In the genomic region with DNA sequence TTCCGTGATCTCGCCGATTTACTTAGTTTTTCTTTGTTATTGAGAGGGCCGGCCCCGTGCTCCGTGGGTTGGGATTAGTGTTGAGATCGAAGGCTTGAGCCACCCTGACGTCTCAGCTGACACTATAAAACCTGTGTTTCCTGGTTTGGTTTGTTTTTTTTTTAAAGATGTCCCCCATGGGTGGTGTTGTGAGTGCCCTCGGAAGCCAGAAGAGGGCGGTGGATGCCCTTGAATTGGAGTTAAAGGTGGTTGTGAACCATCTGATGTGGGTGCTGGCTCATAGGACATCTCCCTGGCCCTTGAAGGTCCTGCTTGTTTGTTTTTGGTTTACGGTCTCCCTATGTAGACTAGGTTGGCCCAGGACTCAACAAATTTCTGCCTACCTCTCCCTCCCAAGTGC, we compare ENCODE assay signal across 9 mouse cellular contexts. TPM values are rescaled to one million over a fixed set of nuclear protein-coding genes. Genes with fewer than 3 reads are reported as not detected.
DNase-seq lines count a peak whose midpoint lies in the region; ATAC-seq and TF ChIP-seq lines count a peak whose summit lies in the region.
"Had no signal": no experiment of that assay in that cellular context is flagged by ENCODE, and none has a peak within 500 bp of the region (broad histone marks: within the 10 kb centered on the region; RNA-seq: fewer than 3 reads in every experiment).

No protein-coding gene starts in this region.

- no peaks in the 10 kb centered on the region for H3K9me3 ChIP-seq in intestine, postnatal 0 days (ENCODE audit: control insufficient read depth)
- no peaks in the 10 kb centered on the region for H3K9me3 ChIP-seq in neural tube, embryonic 14.5 days (ENCODE audit: control insufficient read depth, low read length)

- H3K4me2 ChIP-seq in intestine, postnatal 0 days (replicated peaks; ENCODE audit: low read depth), result peak overlapping the region; percentile 89
- H3K4me2 ChIP-seq in neural tube, embryonic 14.5 days (ENCODE audit: low read depth, low read length), result peak overlapping the region; percentile 71

- TF ChIP-seq CTCF in thymus, adult 2 months (IDR thresholded peaks at IDR 0.05; ENCODE audit: borderline replicate concordance, control insufficient read depth, extremely low read depth, insufficient read depth, low read length, poor library complexity), result no peak
- peak; percentile 67 for TF ChIP-seq CTCF in intestine, postnatal 0 days (IDR thresholded peaks at IDR 0.05; ENCODE audit: low read depth)

- DNase-seq in CD4-positive, CD25-positive, alpha-beta regulatory T cell, adult 2 months (ENCODE audit: low read depth, low spot score), result peak; percentile 65
- peak; percentile 11 for DNase-seq in thymus, adult 2 months
- DNase-seq in thymus, postnatal 14 days, result no peak
- no peak for DNase-seq in spleen, postnatal 14 days (ENCODE audit: low spot score in 2 of 2)

- H3K36me3 ChIP-seq in thymus, adult 2 months (ENCODE audit: control insufficient read depth, insufficient read depth, low read length), result peaks cover 31% of the 10 kb centered on the region
- peaks cover 50% of the 10 kb centered on the region for H3K36me3 ChIP-seq in intestine, postnatal 0 days (ENCODE audit: control insufficient read depth, insufficient read depth)
- peaks cover 19% of the 10 kb centered on the region for H3K36me3 ChIP-seq in neural tube, embryonic 14.5 days (ENCODE audit: control insufficient read depth, insufficient read depth, low read length)

- H3K4me3 ChIP-seq in thymus, adult 2 months (ENCODE audit: control insufficient read depth, insufficient read depth, low read length), result peak overlapping the region; percentile 65
- H3K4me3 ChIP-seq in intestine, postnatal 0 days (ENCODE audit: low read depth, low read length), result peak overlapping the region; percentile 95
- H3K4me3 ChIP-seq in neural tube, embryonic 14.5 days (ENCODE audit: low read depth, low read length), result peak overlapping the region; percentile 94

- H3K27me3 ChIP-seq in thymus, adult 2 months (ENCODE audit: control insufficient read depth, insufficient read depth, low read length), result no peaks in the 10 kb centered on the region
- no peaks in the 10 kb centered on the region for H3K27me3 ChIP-seq in intestine, postnatal 0 days (replicated peaks; ENCODE audit: control insufficient read depth, insufficient read depth, low read length)
- H3K27me3 ChIP-seq in neural tube, embryonic 14.5 days (ENCODE audit: control insufficient read depth, insufficient read depth, low read length), result no peaks in the 10 kb centered on the region

- 10% methylated on average over 11 of the region's 11 CpGs for WGBS in thymus, adult 2 months
- 6% methylated on average over 11 of the region's 11 CpGs for WGBS in intestine, postnatal 0 days
- 11% methylated on average over 11 of the region's 11 CpGs for whole genome bisulfite sequencing in neural tube, embryonic 14.5 days

- no peak overlapping the region for H3K27ac ChIP-seq in thymus, adult 2 months (ENCODE audit: control insufficient read depth, insufficient read depth, low read length)
- peak overlapping the region; percentile 97 for H3K27ac ChIP-seq in intestine, postnatal 0 days (ENCODE audit: low read depth, low read length)
- peak overlapping the region; percentile 91 for H3K27ac ChIP-seq in neural tube, embryonic 14.5 days (ENCODE audit: low read depth, low read length)

- TF ChIP-seq POLR2A in thymus, adult 2 months (IDR thresholded peaks at IDR 0.05; ENCODE audit: control insufficient read depth, extremely low read depth, insufficient read depth, low read length, poor library complexity), result no peak

- no peak for ATAC-seq in CD4-positive, CD25-positive, alpha-beta regulatory T cell, adult 4 months
- no peak for ATAC-seq in intestine, postnatal 0 days
- no peak for ATAC-seq in neural tube, embryonic 14.5 days (ENCODE audit: low read depth)
- no peak for ATAC-seq in monocyte, adult 5-6 weeks (replicated peaks; ENCODE audit: insufficient number of reproducible peaks, low FRiP score, low TSS enrichment, poor library complexity, severe bottlenecking)

- peak overlapping the region; percentile 84 for H3K9ac ChIP-seq in intestine, postnatal 0 days (ENCODE audit: low read depth, low read length)
- H3K9ac ChIP-seq in neural tube, embryonic 14.5 days (replicated peaks; ENCODE audit: low read depth, low read length), result peak overlapping the region; percentile 76

- H3K4me1 ChIP-seq in thymus, adult 2 months (replicated peaks; ENCODE audit: control insufficient read depth, insufficient read depth, low read length), result peaks cover 26% of the 10 kb centered on the region
- H3K4me1 ChIP-seq in intestine, postnatal 0 days (replicated peaks; ENCODE audit: control insufficient read depth, insufficient read depth, low read length), result peaks cover 6% of the 10 kb centered on the region; the same call in 1 of the 2 replicates
- peaks cover 15% of the 10 kb centered on the region for H3K4me1 ChIP-seq in neural tube, embryonic 14.5 days (ENCODE audit: control insufficient read depth, insufficient read depth, low read length)

RNA-seq across cellular contexts. Expression of a gene that starts 0.5 kb away (rescaled TPM):
- 100 to 1,000 TPM; 246 to 256 TPM for polyA plus RNA-seq in CD4-positive, CD25-positive, alpha-beta regulatory T cell, adult 4 months (2017; shearing (Covaris generic))
- 294 and 314 TPM in 2 replicates for polyA plus RNA-seq in thymus, adult 2 months (2012; rRNA removed)
- 309 and 329 TPM in 2 replicates for polyA plus RNA-seq in intestine, postnatal 0 days (2015; fragmentation: Nextera tagmentation; extraction: Ambion mirVana)
- 274 and 327 TPM in 2 replicates for polyA plus RNA-seq in neural tube, embryonic 14.5 days (2014; fragmentation: Nextera tagmentation; extraction: Ambion mirVana)
- 9.9 to 29.1 TPM (median 22.3 TPM) in 3 replicates for total RNA-seq in monocyte, adult 5-6 weeks (2017)

RNA-seq across cellular contexts. Expression of a gene that starts 0.9 kb away (rescaled TPM):
- 10 to 100 TPM; 46.1 to 57.1 TPM for polyA plus RNA-seq in CD4-positive, CD25-positive, alpha-beta regulatory T cell, adult 4 months (2017; shearing (Covaris generic))
- 50.0 and 51.3 TPM in 2 replicates for polyA plus RNA-seq in thymus, adult 2 months (2012; rRNA removed)
- polyA plus RNA-seq in intestine, postnatal 0 days (2015; fragmentation: Nextera tagmentation; extraction: Ambion mirVana), result 81.2 and 88.1 TPM in 2 replicates
- polyA plus RNA-seq in neural tube, embryonic 14.5 days (2014; fragmentation: Nextera tagmentation; extraction: Ambion mirVana), result 38.7 and 41.6 TPM in 2 replicates
- total RNA-seq in monocyte, adult 5-6 weeks (2017), result 29.9 to 38.8 TPM (median 33.8 TPM) in 3 replicates

RNA-seq across cellular contexts. Expression of a gene that starts 18.1 kb away (rescaled TPM):
- polyA plus RNA-seq in CD4-positive, CD25-positive, alpha-beta regulatory T cell, adult 4 months (2017; shearing (Covaris generic)), result 1 to 10 TPM; 2.7 to 3.2 TPM
- 60.2 and 101 TPM in 2 replicates for polyA plus RNA-seq in thymus, adult 2 months (2012; rRNA removed)
- polyA plus RNA-seq in intestine, postnatal 0 days (2015; fragmentation: Nextera tagmentation; extraction: Ambion mirVana), result 624 and 632 TPM in 2 replicates
- 10.7 and 10.8 TPM in 2 replicates for polyA plus RNA-seq in neural tube, embryonic 14.5 days (2014; fragmentation: Nextera tagmentation; extraction: Ambion mirVana)
- total RNA-seq in monocyte, adult 5-6 weeks (2017), result 1.1 TPM in 1 of 3 replicates, not detected in the others
- total RNA-seq: neutrophil, adult 5-6 weeks had no signal

RNA-seq across cellular contexts. Expression of a gene that starts 21.0 kb away (rescaled TPM):
- 10 to 100 TPM; 18.1 to 30.1 TPM for polyA plus RNA-seq in CD4-positive, CD25-positive, alpha-beta regulatory T cell, adult 4 months (2017; shearing (Covaris generic))
- polyA plus RNA-seq in thymus, adult 2 months (2012; rRNA removed), result 41.6 and 48.9 TPM in 2 replicates
- 53.7 and 63.0 TPM in 2 replicates for polyA plus RNA-seq in intestine, postnatal 0 days (2015; fragmentation: Nextera tagmentation; extraction: Ambion mirVana)
- polyA plus RNA-seq in neural tube, embryonic 14.5 days (2014; fragmentation: Nextera tagmentation; extraction: Ambion mirVana), result 55.6 and 69.2 TPM in 2 replicates
- total RNA-seq in monocyte, adult 5-6 weeks (2017), result 133 to 142 TPM (median 133 TPM) in 3 replicates

RNA-seq across cellular contexts. Expression of a gene that starts 31.9 kb away (rescaled TPM):
- not detected for polyA plus RNA-seq in CD4-positive, CD25-positive, alpha-beta regulatory T cell, adult 4 months (2017; shearing (Covaris generic))
- not detected in 2 replicates for polyA plus RNA-seq in thymus, adult 2 months (2012; rRNA removed)
- polyA plus RNA-seq in intestine, postnatal 0 days (2015; fragmentation: Nextera tagmentation; extraction: Ambion mirVana), result not detected in 2 replicates
- not detected in 2 replicates for polyA plus RNA-seq in neural tube, embryonic 14.5 days (2014; fragmentation: Nextera tagmentation; extraction: Ambion mirVana)
- total RNA-seq in monocyte, adult 5-6 weeks (2017), result not detected in 3 replicates
- total RNA-seq: neutrophil, adult 5-6 weeks had no signal

Comparison
In these comparisons a context has a peak if more than half of its experiments do, and no peak if none do; other contexts are left out.
1. DNase-seq: peak in CD4-positive, CD25-positive, alpha-beta regulatory T cell, adult 2 months (single experiment) and thymus, adult 2 months (single experiment); none in thymus, postnatal 14 days (single experiment) and spleen, postnatal 14 days (0 of 2).
2. Peak in every context shown above with its lines, with median percentiles within 50 percentile points of each other: H3K4me3 ChIP-seq.